ENCODE assay signal across 14 mouse cellular contexts in the genomic region with DNA sequence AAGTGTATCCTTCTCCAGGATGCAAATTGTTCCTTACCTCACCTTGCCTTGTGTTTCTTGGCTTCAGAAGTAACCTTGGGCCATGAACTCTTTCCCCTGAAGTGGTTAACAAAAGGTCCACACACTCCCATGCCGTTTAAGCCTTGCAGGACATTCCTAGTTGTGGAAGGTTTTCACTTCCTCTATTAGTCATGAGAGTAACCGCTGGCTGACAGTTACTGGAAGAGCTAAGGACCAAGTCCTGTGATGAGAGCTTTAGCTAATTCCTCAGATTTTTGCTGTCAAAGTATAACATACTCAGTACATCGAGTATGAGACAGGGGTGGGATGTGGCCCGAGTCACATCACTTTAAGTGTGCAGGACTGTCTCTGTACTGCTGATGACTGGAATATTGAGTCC.
A peak's percentile ranks its signal among the peaks of the same experiment; 100 is the strongest.
DNase-seq lines count a peak whose midpoint lies in the region; ATAC-seq and TF ChIP-seq lines count a peak whose summit lies in the region.
"Had no signal": no experiment of that assay in that cellular context is flagged by ENCODE, and none has a peak within 500 bp of the region (broad histone marks: within the 10 kb centered on the region; RNA-seq: fewer than 3 reads in every experiment).

No protein-coding gene starts in this region.

- no peaks in the 10 kb centered on the region for H3K36me3 ChIP-seq in kidney, adult 2 months (ENCODE audit: control insufficient read depth, insufficient read depth, low read length)

- no peak for TF ChIP-seq CTCF in kidney, adult 2 months (conservative IDR thresholded peaks at IDR 0.05; ENCODE audit: insufficient read depth, insufficient read length, low read depth, low read length)

- H3K27ac ChIP-seq in kidney, adult 2 months (ENCODE audit: insufficient read depth, low read depth, low read length) = peak overlapping the region; percentile 39
- H3K27ac ChIP-seq: left cerebral cortex, adult 2 months had no signal

- H3K4me3 ChIP-seq in kidney, adult 2 months (ENCODE audit: insufficient read depth, low read depth, low read length) = no peak overlapping the region
- H3K4me3 ChIP-seq: left cerebral cortex, adult 2 months had no signal

- H3K27me3 ChIP-seq in kidney, adult 2 months (replicated peaks; ENCODE audit: control insufficient read depth, insufficient read depth, low read length) = no peaks in the 10 kb centered on the region

- no peak for TF ChIP-seq POLR2A in kidney, adult 2 months (IDR thresholded peaks at IDR 0.05; ENCODE audit: low read depth, low read length)

- peaks cover 20% of the 10 kb centered on the region for H3K4me1 ChIP-seq in kidney, adult 2 months (ENCODE audit: control insufficient read depth, insufficient read depth, low read length)

- WGBS in kidney, adult 2 months = 28% methylated on average over 4 of the region's 4 CpGs

- ATAC-seq in common myeloid progenitor, adult 5-6 weeks (replicated peaks; ENCODE audit: low read depth, poor library complexity, severe bottlenecking) = peak; percentile 68
- peak; percentile 83 for ATAC-seq in megakaryocyte, adult 5-6 weeks (ENCODE audit: poor library complexity, severe bottlenecking)

- DNase-seq in kidney, adult 2 months = peak; percentile 31
- no peak for DNase-seq in kidney, adult 9 months
- peak; percentile 41 for DNase-seq in 416B (ENCODE audit: low read depth)
- no peak for DNase-seq in c-Kit-positive CD71-positive TER-119-positive erythroid progenitor cells, embryonic 14.5 days (ENCODE audit: low spot score)
- DNase-seq in urinary bladder, postnatal 4 days (ENCODE audit: low spot score in 2 of 2) = no peak
- no peak for DNase-seq in frontal cortex, postnatal 14 days (ENCODE audit: low spot score in 2 of 2)
- DNase-seq: cerebellum, postnatal 25 days; gastrocnemius, postnatal 10 days; heart, postnatal 14 days; lung, postnatal 36 days; right cerebral cortex, postnatal 25 days had no signal

Comparison
In these comparisons a context has a peak if more than half of its experiments do, and no peak if none do; other contexts are left out.
1. DNase-seq: peak in kidney, adult 2 months (single experiment) and 416B (single experiment); none in kidney, adult 9 months (single experiment), c-Kit-positive CD71-positive TER-119-positive erythroid progenitor cells, embryonic 14.5 days (single experiment), urinary bladder, postnatal 4 days (0 of 2) and frontal cortex, postnatal 14 days (0 of 2).